Mouse (Mus musculus): Measurements from ENCODE around the gene Pcdh7. TPM values are rescaled to one million over a fixed set of nuclear protein-coding genes. Genes with fewer than 3 reads are reported as not detected.

The Pcdh7 gene
- polyA plus RNA-seq, 1 experiment from 2014 or later = 7.1 TPM

- Histone ChIP-seq H3K4me3 (ENCODE audit: low read depth, low read length) (no peak overlapping the region), H3K27ac (ENCODE audit: low read depth, low read length) (no peak overlapping the region), H3K36me3 (ENCODE audit: control insufficient read depth, insufficient read depth, low read length) (no peaks in the 10 kb centered on the region), H3K9ac (ENCODE audit: low read depth, low read length) (no peak overlapping the region), H3K4me1 (replicated peaks; ENCODE audit: control insufficient read depth, insufficient read depth, low read length) (no peaks in the 10 kb centered on the region), H3K27me3 (ENCODE audit: control insufficient read depth, insufficient read depth, low read length) (no peaks in the 10 kb centered on the region), H3K9me3 (ENCODE audit: control insufficient read depth, low read length) (no peaks in the 10 kb centered on the region), H3K4me2 (replicated peaks; ENCODE audit: low read depth, low read length) (no peak overlapping the region)
- no peak for DNase-seq (ENCODE audit: low spot score)
- no peak for ATAC-seq (ENCODE audit: low FRiP score)
These were observed 167.2 kb downstream of the Pcdh7 start for GRCm38 (mm10) chr5:57884982-57885381.

GRCm38 (mm10) chr5:57899018-57899614 is 181.3 kb downstream of the Pcdh7 start:
- WGBS = 75% methylated on average over 7 of the region's 7 CpGs
- Histone ChIP-seq H3K4me1 (replicated peaks; ENCODE audit: control insufficient read depth, insufficient read depth, low read length) (no peaks in the 10 kb centered on the region), H3K4me3 (ENCODE audit: low read depth, low read length) (no peak overlapping the region), H3K9me3 (ENCODE audit: control insufficient read depth, low read length) (no peaks in the 10 kb centered on the region), H3K9ac (ENCODE audit: low read depth, low read length) (no peak overlapping the region), H3K27me3 (ENCODE audit: control insufficient read depth, insufficient read depth, low read length) (no peaks in the 10 kb centered on the region), H3K27ac (ENCODE audit: low read depth, low read length) (no peak overlapping the region), H3K36me3 (ENCODE audit: control insufficient read depth, insufficient read depth, low read length) (no peaks in the 10 kb centered on the region), H3K4me2 (replicated peaks; ENCODE audit: low read depth, low read length) (no peak overlapping the region)
- ATAC-seq (ENCODE audit: low FRiP score) (no peak), DNase-seq (ENCODE audit: low spot score) (no peak)

- no peak overlapping the region for H3K27ac ChIP-seq (ENCODE audit: low read depth, low read length)
- ATAC-seq (ENCODE audit: low FRiP score) (no peak), DNase-seq (ENCODE audit: low spot score) (no peak)
- 79% methylated on average over 4 of the region's 4 CpGs for WGBS
- H3K27me3 ChIP-seq (ENCODE audit: control insufficient read depth, insufficient read depth, low read length) = no peaks in the 10 kb centered on the region
- H3K4me3 ChIP-seq (ENCODE audit: low read depth, low read length) = no peak overlapping the region
- no peaks in the 10 kb centered on the region for H3K9me3 ChIP-seq (ENCODE audit: control insufficient read depth, low read length)
- no peak overlapping the region for H3K4me2 ChIP-seq (replicated peaks; ENCODE audit: low read depth, low read length)
- no peak overlapping the region for H3K9ac ChIP-seq (ENCODE audit: low read depth, low read length)
- H3K36me3 ChIP-seq (ENCODE audit: control insufficient read depth, insufficient read depth, low read length) = no peaks in the 10 kb centered on the region
- no peaks in the 10 kb centered on the region for H3K4me1 ChIP-seq (replicated peaks; ENCODE audit: control insufficient read depth, insufficient read depth, low read length)
These were observed 189.5 kb downstream of the Pcdh7 start for GRCm38 (mm10) chr5:57907218-57907617.

- Histone ChIP-seq H3K36me3 (ENCODE audit: control insufficient read depth, insufficient read depth, low read length) (no peaks in the 10 kb centered on the region), H3K4me1 (replicated peaks; ENCODE audit: control insufficient read depth, insufficient read depth, low read length) (no peaks in the 10 kb centered on the region), H3K9me3 (ENCODE audit: control insufficient read depth, low read length) (no peaks in the 10 kb centered on the region), H3K4me2 (replicated peaks; ENCODE audit: low read depth, low read length) (no peak overlapping the region), H3K4me3 (ENCODE audit: low read depth, low read length) (no peak overlapping the region), H3K27ac (ENCODE audit: low read depth, low read length) (no peak overlapping the region), H3K9ac (ENCODE audit: low read depth, low read length) (no peak overlapping the region), H3K27me3 (ENCODE audit: control insufficient read depth, insufficient read depth, low read length) (no peaks in the 10 kb centered on the region)
- ATAC-seq (ENCODE audit: low FRiP score) (no peak), DNase-seq (ENCODE audit: low spot score) (no peak)
- WGBS = 81% methylated on average over 5 of the region's 5 CpGs
These were observed 203.4 kb downstream of the Pcdh7 start for GRCm38 (mm10) chr5:57921140-57921539.

- Histone ChIP-seq H3K27me3 (ENCODE audit: control insufficient read depth, insufficient read depth, low read length) (no peaks in the 10 kb centered on the region), H3K27ac (ENCODE audit: low read depth, low read length) (no peak overlapping the region), H3K9me3 (ENCODE audit: control insufficient read depth, low read length) (no peaks in the 10 kb centered on the region), H3K9ac (ENCODE audit: low read depth, low read length) (no peak overlapping the region), H3K4me3 (ENCODE audit: low read depth, low read length) (no peak overlapping the region), H3K36me3 (ENCODE audit: control insufficient read depth, insufficient read depth, low read length) (no peaks in the 10 kb centered on the region), H3K4me2 (replicated peaks; ENCODE audit: low read depth, low read length) (no peak overlapping the region), H3K4me1 (replicated peaks; ENCODE audit: control insufficient read depth, insufficient read depth, low read length) (no peaks in the 10 kb centered on the region)
- no peak for ATAC-seq (ENCODE audit: low FRiP score)
- 88% methylated on average over 5 of the region's 5 CpGs for WGBS
- DNase-seq (ENCODE audit: low spot score) = no peak
These were observed 213.6 kb downstream of the Pcdh7 start for GRCm38 (mm10) chr5:57931331-57931730.

- H3K27me3 ChIP-seq (ENCODE audit: control insufficient read depth, insufficient read depth, low read length) = no peaks in the 10 kb centered on the region
- H3K9me3 ChIP-seq (ENCODE audit: control insufficient read depth, low read length) = no peaks in the 10 kb centered on the region
- DNase-seq (ENCODE audit: low spot score) (no peak), ATAC-seq (ENCODE audit: low FRiP score) (no peak)
- H3K4me1 ChIP-seq (replicated peaks; ENCODE audit: control insufficient read depth, insufficient read depth, low read length) = no peaks in the 10 kb centered on the region
- no peaks in the 10 kb centered on the region for H3K36me3 ChIP-seq (ENCODE audit: control insufficient read depth, insufficient read depth, low read length)
- 87% methylated on average over 5 of the region's 5 CpGs for WGBS
- H3K27ac ChIP-seq (ENCODE audit: low read depth, low read length) = no peak overlapping the region
- no peak overlapping the region for H3K9ac ChIP-seq (ENCODE audit: low read depth, low read length)
- H3K4me3 ChIP-seq (ENCODE audit: low read depth, low read length) = no peak overlapping the region
- H3K4me2 ChIP-seq (replicated peaks; ENCODE audit: low read depth, low read length) = no peak overlapping the region
These were observed 214.0 kb downstream of the Pcdh7 start for GRCm38 (mm10) chr5:57931738-57932137.

GRCm38 (mm10) chr5:57934666-57935065 is 216.9 kb downstream of the Pcdh7 start:
- no peak for ATAC-seq (ENCODE audit: low FRiP score)
- 94% methylated on average over 2 of the region's 2 CpGs for WGBS
- H3K36me3 ChIP-seq (ENCODE audit: control insufficient read depth, insufficient read depth, low read length) = no peaks in the 10 kb centered on the region

GRCm38 (mm10) chr5:57940457-57940856 is 222.7 kb downstream of the Pcdh7 start:
- 90% methylated on average over 3 of the region's 3 CpGs for WGBS
- no peak for DNase-seq (ENCODE audit: low spot score)

More at GRCm38 (mm10) chr5:57934666-57935065, 216.9 kb downstream of the Pcdh7 start:
- Histone ChIP-seq H3K4me1 (replicated peaks; ENCODE audit: control insufficient read depth, insufficient read depth, low read length) (no peaks in the 10 kb centered on the region), H3K9ac (ENCODE audit: low read depth, low read length) (no peak overlapping the region), H3K4me3 (ENCODE audit: low read depth, low read length) (no peak overlapping the region), H3K4me2 (replicated peaks; ENCODE audit: low read depth, low read length) (no peak overlapping the region), H3K27ac (ENCODE audit: low read depth, low read length) (no peak overlapping the region), H3K27me3 (ENCODE audit: control insufficient read depth, insufficient read depth, low read length) (no peaks in the 10 kb centered on the region), H3K9me3 (ENCODE audit: control insufficient read depth, low read length) (no peaks in the 10 kb centered on the region)
- DNase-seq (ENCODE audit: low spot score) = no peak

GRCm38 (mm10) chr5:57943176-57943575 is 225.4 kb downstream of the Pcdh7 start:
- H3K27ac ChIP-seq (ENCODE audit: low read depth, low read length) = no peak overlapping the region
- H3K27me3 ChIP-seq (ENCODE audit: control insufficient read depth, insufficient read depth, low read length) = no peaks in the 10 kb centered on the region
- H3K4me1 ChIP-seq (replicated peaks; ENCODE audit: control insufficient read depth, insufficient read depth, low read length) = no peaks in the 10 kb centered on the region
- no peaks in the 10 kb centered on the region for H3K36me3 ChIP-seq (ENCODE audit: control insufficient read depth, insufficient read depth, low read length)
- H3K4me3 ChIP-seq (ENCODE audit: low read depth, low read length) = no peak overlapping the region
- ATAC-seq (ENCODE audit: low FRiP score) = no peak
- no peak for DNase-seq (ENCODE audit: low spot score)
- H3K9me3 ChIP-seq (ENCODE audit: control insufficient read depth, low read length) = no peaks in the 10 kb centered on the region
- no peak overlapping the region for H3K9ac ChIP-seq (ENCODE audit: low read depth, low read length)
- 90% methylated on average over 2 of the region's 2 CpGs for WGBS
- no peak overlapping the region for H3K4me2 ChIP-seq (replicated peaks; ENCODE audit: low read depth, low read length)

More at GRCm38 (mm10) chr5:57940457-57940856, 222.7 kb downstream of the Pcdh7 start:
- ATAC-seq (ENCODE audit: low FRiP score) = no peak
- no peak overlapping the region for H3K27ac ChIP-seq (ENCODE audit: low read depth, low read length)
- H3K4me1 ChIP-seq (replicated peaks; ENCODE audit: control insufficient read depth, insufficient read depth, low read length) = no peaks in the 10 kb centered on the region
- H3K27me3 ChIP-seq (ENCODE audit: control insufficient read depth, insufficient read depth, low read length) = no peaks in the 10 kb centered on the region
- no peaks in the 10 kb centered on the region for H3K9me3 ChIP-seq (ENCODE audit: control insufficient read depth, low read length)
- no peak overlapping the region for H3K4me2 ChIP-seq (replicated peaks; ENCODE audit: low read depth, low read length)
- no peak overlapping the region for H3K4me3 ChIP-seq (ENCODE audit: low read depth, low read length)
- no peak overlapping the region for H3K9ac ChIP-seq (ENCODE audit: low read depth, low read length)
- no peaks in the 10 kb centered on the region for H3K36me3 ChIP-seq (ENCODE audit: control insufficient read depth, insufficient read depth, low read length)

Measured in hindbrain, embryonic 11.5 days (tissue).